Mouse (Mus musculus) liver, embryonic 16.5 days (tissue): ENCODE data around the gene Pfn3. TPM values are rescaled to one million over a fixed set of nuclear protein-coding genes. Genes with fewer than 3 reads are reported as not detected.
A peak's percentile ranks its signal among the peaks of the same experiment; 100 is the strongest.

Experiments
- ATAC-seq: fragments of 200-750 bp; cut with Nextera tagmentation; 2 replicates; pipeline ENCODE4 v1.8.0; 2017; ENCODE audit warnings: low read depth, mild to moderate bottlenecking, moderate number of reproducible peaks, moderate library complexity
- H3K27ac ChIP-seq: fragments of 300-500 bp; sonication (generic); 2 replicates; pipeline ENCODE4 v1.5.1; 2014; ENCODE audit warnings: mild to moderate bottlenecking, low read length
- H3K27me3 ChIP-seq: fragments of 300-500 bp; sonication (generic); 2 replicates; pipeline ENCODE4 v1.6.1; 2014; ENCODE audit warnings: low read depth, low read length, mixed read lengths; ENCODE audit not compliant: control insufficient read depth, insufficient read depth
- H3K36me3 ChIP-seq: fragments of 300-500 bp; sonication (generic); 2 replicates; pipeline ENCODE4 v1.6.1; 2014; ENCODE audit warnings: mild to moderate bottlenecking; ENCODE audit not compliant: control insufficient read depth, insufficient read depth
- H3K4me1 ChIP-seq: fragments of 300-500 bp; sonication (generic); 2 replicates; pipeline ENCODE4 v1.6.1; 2014; ENCODE audit warnings: low read depth, low read length, mixed read lengths; ENCODE audit not compliant: control insufficient read depth
- H3K4me2 ChIP-seq: fragments of 300-500 bp; sonication (generic); 2 replicates; pipeline ENCODE4 v1.6.1; 2014; ENCODE audit warnings: low read depth, low read length, mixed read lengths
- H3K4me3 ChIP-seq: fragments of 300-500 bp; sonication (generic); 2 replicates; pipeline ENCODE4 v1.5.1; 2014; ENCODE audit warnings: low read depth, mild to moderate bottlenecking, low read length
- H3K9ac ChIP-seq: fragments of 300-500 bp; sonication (generic); 2 replicates; pipeline ENCODE4 v1.6.1; 2014; ENCODE audit warnings: low read depth, low read length
- H3K9me3 ChIP-seq: fragments of 300-500 bp; sonication (generic); replicated peaks from 2 replicates; pipeline ENCODE4 v1.6.1; 2016; ENCODE audit warnings: low read length; ENCODE audit not compliant: control insufficient read depth
- WGBS: fragments of 180-500 bp; shearing (Covaris S2); extraction: QIAGEN DNeasy Blood & Tissue Kit; methylation state at CpG from one replicate; pipeline ENCODE4 v1.1.7; 2014; ENCODE audit not compliant: insufficient replicate concordance; 5-methylcytosine and 5-hydroxymethylcytosine counted together
- polyA plus RNA-seq: library from polyadenylated mRNA; unstranded; fragments of >200 nt; fragmentation: Nextera tagmentation; extraction: Ambion mirVana; gene quantifications from 2 replicates; pipeline ENCODE4 v1.2.1, GENCODE M21; 2015

Pfn3 gene
- polyA plus RNA-seq = not detected in 2 replicates

DNA sequence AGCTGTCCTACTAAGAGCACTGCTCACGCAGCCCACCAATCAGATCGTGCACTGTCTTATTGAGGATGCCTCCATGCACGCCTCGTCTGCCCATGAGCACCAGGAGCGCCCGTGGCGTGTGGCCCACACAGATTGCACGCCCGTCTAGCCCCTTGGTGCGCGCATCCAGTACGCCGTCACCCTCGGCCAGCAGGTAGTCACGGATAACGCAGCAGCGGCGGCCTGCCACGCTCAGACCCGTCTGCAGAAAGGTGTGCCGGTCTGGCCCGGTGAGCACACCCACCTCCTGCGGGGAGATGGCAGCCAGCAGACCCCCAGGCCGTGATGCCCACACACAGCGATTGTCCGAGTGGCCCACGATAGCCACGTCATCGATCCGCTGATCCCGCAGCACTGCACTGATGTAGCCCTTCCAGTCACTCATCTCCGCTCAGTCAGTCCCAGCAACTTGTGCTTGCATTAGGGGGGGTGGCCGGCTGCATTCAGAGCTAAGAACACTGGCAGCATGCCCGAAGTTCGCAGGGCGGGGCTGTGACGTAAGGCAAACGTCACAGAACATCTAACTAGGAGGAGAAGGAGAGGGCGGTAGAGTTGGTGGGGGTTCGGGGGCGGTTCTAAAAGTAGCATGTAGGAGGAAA, at the start of gene Pfn3:
TSS of gene Pfn3 (minus strand) at position 490 of the 638 bp plus-strand sequence.
- ATAC-seq = no peak
- peaks cover 32% of the 10 kb centered on the region for H3K27me3 ChIP-seq
- H3K9me3 ChIP-seq = no peaks in the 10 kb centered on the region
- no peak within 1 kb of the TSS for H3K4me3 ChIP-seq
- no peak within 1 kb of the TSS for H3K27ac ChIP-seq
- no peaks in the 10 kb centered on the region for H3K36me3 ChIP-seq
- H3K9ac ChIP-seq = no peak within 1 kb of the TSS
- H3K4me1 ChIP-seq = peaks cover 5% of the 10 kb centered on the region
- 11% methylated on average over 41 of the region's 41 CpGs for WGBS
- H3K4me2 ChIP-seq = peak within 1 kb of the TSS; percentile 24

DNA sequence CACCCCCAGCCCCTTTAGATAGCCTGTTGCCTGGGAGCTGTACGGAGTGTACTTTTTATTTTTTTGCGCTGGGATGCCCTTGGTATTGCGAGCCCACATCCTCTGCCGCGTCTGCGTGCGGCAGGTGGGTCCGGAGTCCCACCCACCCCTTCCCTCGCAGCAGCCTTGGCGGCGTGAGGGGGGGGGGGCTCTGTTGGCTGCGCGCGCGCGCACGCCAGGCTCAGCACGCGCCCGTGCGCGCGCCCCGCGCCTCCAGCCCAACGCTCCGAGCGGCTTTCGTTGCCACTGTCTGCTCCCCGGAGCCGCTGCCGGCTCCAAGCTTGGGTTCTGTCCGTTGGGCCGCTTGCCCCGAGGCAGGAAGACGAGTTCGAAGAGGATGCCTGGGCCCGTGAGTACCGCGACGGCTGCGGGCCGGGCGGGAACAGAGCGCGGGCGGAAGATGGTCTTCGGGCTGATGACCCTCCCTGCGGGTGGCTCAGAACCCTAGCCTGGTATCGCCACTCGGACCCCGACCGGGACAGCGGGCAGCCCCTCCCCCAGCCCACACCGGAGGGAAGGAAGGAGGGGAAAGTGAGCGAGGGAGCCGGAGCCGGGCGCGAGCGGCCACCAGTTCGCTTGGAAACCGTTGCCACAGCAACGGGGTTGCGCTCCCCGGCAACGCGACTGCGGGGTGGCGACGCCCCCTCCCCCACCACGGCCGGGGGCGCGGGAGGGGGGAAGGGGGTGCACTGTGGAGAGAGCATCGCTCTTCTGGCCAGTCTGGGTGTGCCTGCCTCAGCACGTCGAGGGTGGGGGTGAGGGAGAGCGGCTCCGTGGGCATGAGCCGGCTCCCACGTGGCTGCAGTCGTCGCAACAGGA, 49.2 kb upstream of the Pfn3 start, which contains the start of gene Prr7:
TSS of gene Prr7 (plus strand) at position 241 of the 858 bp plus-strand sequence.
- Histone ChIP-seq H3K4me3 (peak within 1 kb of the TSS; percentile 56), H3K27me3 (peaks cover 41% of the 10 kb centered on the region), H3K4me1 (peaks cover 16% of the 10 kb centered on the region), H3K9me3 (no peaks in the 10 kb centered on the region), H3K4me2 (peak within 1 kb of the TSS; percentile 72), H3K27ac (no peak within 1 kb of the TSS), H3K9ac (peak within 1 kb of the TSS; percentile 32; the same call in 1 of the 2 replicates), H3K36me3 (peaks cover 9% of the 10 kb centered on the region)
- under 1% methylated on average over 76 of the region's 84 CpGs for WGBS
- ATAC-seq = peak; percentile 37

- WGBS = 12% methylated on average over 14 of the region's 14 CpGs
- Histone ChIP-seq H3K27ac (no peak overlapping the region), H3K9me3 (no peaks in the 10 kb centered on the region), H3K27me3 (peaks cover 36% of the 10 kb centered on the region), H3K36me3 (peaks cover 14% of the 10 kb centered on the region), H3K9ac (no peak overlapping the region), H3K4me3 (peak overlapping the region; percentile 56), H3K4me2 (peak overlapping the region; percentile 72), H3K4me1 (peaks cover 16% of the 10 kb centered on the region)
- ATAC-seq = no peak
These were observed 48.5 kb upstream of the Pfn3 start for GRCm38 (mm10) chr13:55463399-55464026.

GRCm38 (mm10) chr13:55462965-55463364, 47.9 kb upstream of the Pfn3 start:
- peaks cover 17% of the 10 kb centered on the region for H3K36me3 ChIP-seq
- 38% methylated on average over 2 of the region's 2 CpGs for WGBS
- H3K4me3 ChIP-seq = no peak overlapping the region
- H3K27ac ChIP-seq = no peak overlapping the region
- no peaks in the 10 kb centered on the region for H3K9me3 ChIP-seq
- H3K9ac ChIP-seq = no peak overlapping the region
- no peak overlapping the region for H3K4me2 ChIP-seq
- H3K27me3 ChIP-seq = peaks cover 35% of the 10 kb centered on the region
- no peak for ATAC-seq
- peaks cover 16% of the 10 kb centered on the region for H3K4me1 ChIP-seq

DNA sequence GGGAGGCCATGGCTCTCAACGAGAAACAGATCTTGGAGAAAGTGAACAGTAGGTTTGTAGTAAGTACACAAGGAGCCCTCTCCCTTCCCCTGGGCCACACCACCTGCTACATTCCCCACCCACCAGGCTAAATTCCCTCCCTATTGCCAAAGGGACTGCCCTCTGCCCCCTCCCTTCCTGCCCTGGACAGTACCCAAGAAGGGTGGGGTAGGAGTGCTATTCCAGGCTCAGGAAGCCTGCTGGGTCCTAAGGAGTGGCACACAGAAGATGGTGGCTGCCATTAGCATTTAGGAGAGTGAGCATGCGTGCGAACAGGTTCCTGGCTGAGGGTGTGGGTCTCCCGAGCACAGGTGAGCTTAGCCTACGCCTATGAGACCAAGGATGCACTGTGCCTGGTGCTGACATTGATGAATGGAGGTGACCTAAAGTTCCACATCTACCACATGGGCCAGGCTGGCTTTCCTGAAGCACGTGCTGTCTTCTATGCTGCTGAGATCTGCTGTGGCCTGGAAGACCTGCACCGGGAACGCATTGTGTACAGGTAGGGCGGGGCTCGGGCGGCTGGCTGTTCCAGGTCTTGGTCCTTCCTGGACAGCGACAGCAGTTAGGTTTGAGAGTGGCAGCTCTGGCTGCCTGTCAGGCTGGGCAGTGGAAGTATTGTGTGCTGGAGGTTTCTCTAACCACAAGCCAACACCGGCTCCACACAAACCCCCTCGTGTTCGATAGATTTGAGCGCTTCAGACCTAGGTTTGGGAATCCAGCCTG, 36.9 kb upstream of the Pfn3 start:
- no peak for ATAC-seq
- no peak overlapping the region for H3K4me2 ChIP-seq
- peaks cover 31% of the 10 kb centered on the region for H3K4me1 ChIP-seq
- peaks cover 43% of the 10 kb centered on the region for H3K36me3 ChIP-seq
- no peaks in the 10 kb centered on the region for H3K9me3 ChIP-seq
- H3K9ac ChIP-seq = no peak overlapping the region
- no peak overlapping the region for H3K27ac ChIP-seq
- WGBS = 90% methylated on average over 16 of the region's 16 CpGs
- no peak overlapping the region for H3K4me3 ChIP-seq
- H3K27me3 ChIP-seq = no peaks in the 10 kb centered on the region

DNA sequence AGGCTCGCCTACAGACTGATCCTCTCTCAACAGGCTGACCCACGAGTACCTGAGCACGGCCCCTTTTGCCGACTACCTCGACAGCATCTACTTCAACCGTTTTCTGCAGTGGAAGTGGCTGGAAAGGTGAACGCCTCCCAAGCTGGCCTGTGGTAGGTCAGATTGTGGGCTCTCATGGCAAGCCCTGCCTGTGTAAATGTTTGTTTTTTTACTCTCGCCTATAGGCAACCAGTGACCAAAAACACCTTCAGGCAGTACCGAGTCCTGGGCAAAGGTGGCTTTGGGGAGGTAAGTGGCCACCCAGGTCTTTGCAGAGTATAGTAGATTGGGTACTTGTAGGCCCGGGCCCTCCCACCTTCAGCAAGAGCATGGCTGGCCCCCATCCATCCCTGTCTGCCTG, 36.3 kb upstream of the Pfn3 start:
- no peak overlapping the region for H3K4me2 ChIP-seq
- H3K9me3 ChIP-seq = no peaks in the 10 kb centered on the region
- no peak for ATAC-seq
- peaks cover 38% of the 10 kb centered on the region for H3K4me1 ChIP-seq
- no peak overlapping the region for H3K4me3 ChIP-seq
- peaks cover 43% of the 10 kb centered on the region for H3K36me3 ChIP-seq
- 78% methylated on average over 10 of the region's 10 CpGs for WGBS
- H3K27ac ChIP-seq = no peak overlapping the region
- no peaks in the 10 kb centered on the region for H3K27me3 ChIP-seq
- no peak overlapping the region for H3K9ac ChIP-seq

DNA sequence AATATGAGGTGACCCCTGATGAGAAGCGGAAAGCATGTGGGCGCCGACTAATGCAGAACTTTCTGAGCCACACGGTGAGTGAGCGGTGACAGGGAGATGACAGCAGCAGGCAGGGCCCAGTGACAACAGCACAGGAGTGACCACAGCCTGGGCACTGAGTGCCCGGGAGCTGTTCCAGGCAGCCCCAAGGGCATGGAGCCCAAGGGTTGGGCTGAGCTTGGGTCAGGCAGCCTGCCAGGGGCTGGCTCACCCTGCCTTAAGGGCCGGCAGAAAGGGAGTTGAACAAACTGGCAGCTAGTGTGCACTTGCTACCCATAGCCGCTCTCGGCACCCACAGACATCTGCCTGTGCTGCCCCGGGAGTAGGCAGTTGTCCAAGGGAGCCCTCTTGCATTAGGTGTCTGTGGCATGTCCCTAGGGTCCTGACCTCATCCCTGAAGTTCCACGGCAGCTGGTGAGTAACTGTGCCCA, 35.5 kb upstream of the Pfn3 start:
- H3K9ac ChIP-seq = peak overlapping the region; percentile 6; the same call in 1 of the 2 replicates
- H3K27me3 ChIP-seq = no peaks in the 10 kb centered on the region
- peaks cover 43% of the 10 kb centered on the region for H3K36me3 ChIP-seq
- H3K4me1 ChIP-seq = peaks cover 42% of the 10 kb centered on the region
- no peaks in the 10 kb centered on the region for H3K9me3 ChIP-seq
- no peak overlapping the region for H3K4me2 ChIP-seq
- no peak overlapping the region for H3K4me3 ChIP-seq
- 87% methylated on average over 11 of the region's 11 CpGs for WGBS
- ATAC-seq = no peak
- H3K27ac ChIP-seq = no peak overlapping the region

- peak overlapping the region; percentile 37 for H3K27ac ChIP-seq
- ATAC-seq = no peak
- 65% methylated on average over 17 of the region's 17 CpGs for WGBS
- peaks cover 43% of the 10 kb centered on the region for H3K36me3 ChIP-seq
- peaks cover 42% of the 10 kb centered on the region for H3K4me1 ChIP-seq
- peak overlapping the region; percentile 15 for H3K4me2 ChIP-seq
- no peaks in the 10 kb centered on the region for H3K9me3 ChIP-seq
- no peak overlapping the region for H3K9ac ChIP-seq
- H3K4me3 ChIP-seq = no peak overlapping the region
- H3K27me3 ChIP-seq = no peaks in the 10 kb centered on the region
These were observed 34.8 kb upstream of the Pfn3 start for GRCm38 (mm10) chr13:55449679-55450441.
